Mouse (Mus musculus) olfactory bulb, adult 2 months (tissue): ENCODE results near the gene Dmpk.

Experiments
- CTCF ChIP-seq: fragments of 200-500 bp; IDR thresholded peaks from 2 replicates; pipeline ENCODE4 v1.5.1; 2012; ENCODE audit warnings: low read depth, mild to moderate bottlenecking, low read length, moderate library complexity; ENCODE audit not compliant: insufficient read depth
- POLR2A ChIP-seq: fragments of 200-500 bp; IDR thresholded peaks from 2 replicates; pipeline ENCODE4 v1.6.1; 2012; ENCODE audit warnings: mild to moderate bottlenecking, low read depth, low read length, moderate library complexity; ENCODE audit not compliant: insufficient read depth

- no peak for TF ChIP-seq CTCF
- TF ChIP-seq POLR2A = no peak
Observed at GRCm38 (mm10) chr7:19074494-19074893, 9.2 kb upstream of the Dmpk start.
